Mouse (Mus musculus): ENCODE measurements at regions not wholly inside any gene's neighbourhood (a gene's known extent, or its start where the extent isn't known, plus 50 kb on each side); places are given as distances from the start of the nearest gene placed in this dataset.

GRCm38 (mm10) chr3:49096118-49096517 lies 661.0 kb downstream of the Pcdh18 start:
- no peak for TF ChIP-seq CTCF (IDR thresholded peaks at IDR 0.05; ENCODE audit: control insufficient read depth, insufficient read depth, insufficient replicate concordance, low read depth, low read length)
- TF ChIP-seq POLR2A (IDR thresholded peaks at IDR 0.05; ENCODE audit: control insufficient read depth, low read depth, low read length) = no peak
- Histone ChIP-seq H3K4me1 (ENCODE audit: control insufficient read depth, insufficient read depth, low read length) (no peaks in the 10 kb centered on the region), H3K36me3 (ENCODE audit: control insufficient read depth, insufficient read depth, low read length) (no peaks in the 10 kb centered on the region), H3K4me3 (ENCODE audit: control insufficient read depth, low read depth, low read length) (no peak overlapping the region), H3K27ac (ENCODE audit: control insufficient read depth, insufficient read depth, low read depth, low read length) (no peak overlapping the region), H3K27me3 (ENCODE audit: control insufficient read depth, insufficient read depth, low read length) (no peaks in the 10 kb centered on the region)

- TF ChIP-seq POLR2A (IDR thresholded peaks at IDR 0.05; ENCODE audit: control insufficient read depth, low read depth, low read length) (no peak), CTCF (IDR thresholded peaks at IDR 0.05; ENCODE audit: control insufficient read depth, insufficient read depth, insufficient replicate concordance, low read depth, low read length) (no peak)
- Histone ChIP-seq H3K27me3 (ENCODE audit: control insufficient read depth, insufficient read depth, low read length) (no peaks in the 10 kb centered on the region), H3K27ac (ENCODE audit: control insufficient read depth, insufficient read depth, low read depth, low read length) (no peak overlapping the region), H3K4me1 (ENCODE audit: control insufficient read depth, insufficient read depth, low read length) (no peaks in the 10 kb centered on the region), H3K4me3 (ENCODE audit: control insufficient read depth, low read depth, low read length) (no peak overlapping the region), H3K36me3 (ENCODE audit: control insufficient read depth, insufficient read depth, low read length) (no peaks in the 10 kb centered on the region)
Observed at GRCm38 (mm10) chr3:49093818-49094680, 663.1 kb downstream of the Pcdh18 start.

GRCm38 (mm10) chr3:49068801-49069200 lies 688.3 kb downstream of the Pcdh18 start:
- TF ChIP-seq CTCF (IDR thresholded peaks at IDR 0.05; ENCODE audit: control insufficient read depth, insufficient read depth, insufficient replicate concordance, low read depth, low read length) = no peak
- TF ChIP-seq POLR2A (IDR thresholded peaks at IDR 0.05; ENCODE audit: control insufficient read depth, low read depth, low read length) = no peak
- H3K4me1 ChIP-seq (ENCODE audit: control insufficient read depth, insufficient read depth, low read length) = no peaks in the 10 kb centered on the region

GRCm38 (mm10) chr3:49062081-49062480 lies 695.0 kb downstream of the Pcdh18 start:
- Histone ChIP-seq H3K4me1 (ENCODE audit: control insufficient read depth, insufficient read depth, low read length) (no peaks in the 10 kb centered on the region), H3K36me3 (ENCODE audit: control insufficient read depth, insufficient read depth, low read length) (no peaks in the 10 kb centered on the region), H3K27ac (ENCODE audit: control insufficient read depth, insufficient read depth, low read depth, low read length) (peak overlapping the region; percentile 53; the same call in 1 of the 2 replicates), H3K4me3 (ENCODE audit: control insufficient read depth, low read depth, low read length) (peak overlapping the region; percentile 74), H3K27me3 (ENCODE audit: control insufficient read depth, insufficient read depth, low read length) (no peaks in the 10 kb centered on the region)
- TF ChIP-seq POLR2A (IDR thresholded peaks at IDR 0.05; ENCODE audit: control insufficient read depth, low read depth, low read length) (no peak), CTCF (IDR thresholded peaks at IDR 0.05; ENCODE audit: control insufficient read depth, insufficient read depth, insufficient replicate concordance, low read depth, low read length) (no peak)

More at GRCm38 (mm10) chr3:49068801-49069200, 688.3 kb downstream of the Pcdh18 start:
- Histone ChIP-seq H3K27me3 (ENCODE audit: control insufficient read depth, insufficient read depth, low read length) (no peaks in the 10 kb centered on the region), H3K4me3 (ENCODE audit: control insufficient read depth, low read depth, low read length) (no peak overlapping the region), H3K27ac (ENCODE audit: control insufficient read depth, insufficient read depth, low read depth, low read length) (no peak overlapping the region), H3K36me3 (ENCODE audit: control insufficient read depth, insufficient read depth, low read length) (no peaks in the 10 kb centered on the region)

GRCm38 (mm10) chr3:49032981-49033380 lies 724.1 kb downstream of the Pcdh18 start:
- H3K27ac ChIP-seq (ENCODE audit: control insufficient read depth, insufficient read depth, low read depth, low read length) = no peak overlapping the region
- H3K36me3 ChIP-seq (ENCODE audit: control insufficient read depth, insufficient read depth, low read length) = no peaks in the 10 kb centered on the region
- H3K4me1 ChIP-seq (ENCODE audit: control insufficient read depth, insufficient read depth, low read length) = no peaks in the 10 kb centered on the region
- TF ChIP-seq POLR2A (IDR thresholded peaks at IDR 0.05; ENCODE audit: control insufficient read depth, low read depth, low read length) (no peak), CTCF (IDR thresholded peaks at IDR 0.05; ENCODE audit: control insufficient read depth, insufficient read depth, insufficient replicate concordance, low read depth, low read length) (no peak)
- H3K27me3 ChIP-seq (ENCODE audit: control insufficient read depth, insufficient read depth, low read length) = no peaks in the 10 kb centered on the region
- H3K4me3 ChIP-seq (ENCODE audit: control insufficient read depth, low read depth, low read length) = no peak overlapping the region

GRCm38 (mm10) chr3:49009211-49009967 lies 747.7 kb downstream of the Pcdh18 start:
- TF ChIP-seq CTCF (IDR thresholded peaks at IDR 0.05; ENCODE audit: control insufficient read depth, insufficient read depth, insufficient replicate concordance, low read depth, low read length) (no peak), POLR2A (IDR thresholded peaks at IDR 0.05; ENCODE audit: control insufficient read depth, low read depth, low read length) (no peak)
- H3K4me1 ChIP-seq (ENCODE audit: control insufficient read depth, insufficient read depth, low read length) = no peaks in the 10 kb centered on the region
- no peak overlapping the region for H3K27ac ChIP-seq (ENCODE audit: control insufficient read depth, insufficient read depth, low read depth, low read length)
- H3K27me3 ChIP-seq (ENCODE audit: control insufficient read depth, insufficient read depth, low read length) = no peaks in the 10 kb centered on the region
- H3K36me3 ChIP-seq (ENCODE audit: control insufficient read depth, insufficient read depth, low read length) = no peaks in the 10 kb centered on the region
- no peak overlapping the region for H3K4me3 ChIP-seq (ENCODE audit: control insufficient read depth, low read depth, low read length)

All from testis, adult 2 months (tissue).